Mouse (Mus musculus) limb, embryonic 15.5 days (tissue): ENCODE results near the gene S1pr4. TPM values are rescaled to one million over a fixed set of nuclear protein-coding genes. Genes with fewer than 3 reads are reported as not detected.
A peak's percentile ranks its signal among the peaks of the same experiment; 100 is the strongest.

Experiments
- ATAC-seq: fragments of 200-750 bp; cut with Nextera tagmentation; 2 replicates; pipeline ENCODE4 v1.8.0; 2017; ENCODE audit warnings: low read depth, moderate TSS enrichment; ENCODE audit not compliant: insufficient number of reproducible peaks, low FRiP score, low TSS enrichment
- H3K27ac ChIP-seq: fragments of 300-500 bp; sonication (generic); 2 replicates; pipeline ENCODE4 v1.5.1; 2015; ENCODE audit warnings: moderate library complexity, mild to moderate bottlenecking, inconsistent platforms
- H3K27me3 ChIP-seq: fragments of 300-500 bp; sonication (generic); 2 replicates; pipeline ENCODE4 v1.6.1; 2015; ENCODE audit warnings: inconsistent platforms
- H3K36me3 ChIP-seq: fragments of 300-500 bp; sonication (generic); 2 replicates; pipeline ENCODE4 v1.6.1; 2015; ENCODE audit warnings: inconsistent platforms
- H3K4me1 ChIP-seq: fragments of 300-500 bp; sonication (generic); 2 replicates; pipeline ENCODE4 v1.6.1; 2015; ENCODE audit warnings: inconsistent platforms
- H3K4me2 ChIP-seq: fragments of 300-500 bp; sonication (generic); 2 replicates; pipeline ENCODE4 v1.6.1; 2015; ENCODE audit warnings: mild to moderate bottlenecking, inconsistent platforms
- H3K4me3 ChIP-seq: fragments of 300-500 bp; sonication (generic); 2 replicates; pipeline ENCODE4 v1.5.1; 2015; ENCODE audit warnings: mild to moderate bottlenecking, inconsistent platforms
- H3K9ac ChIP-seq: fragments of 300-500 bp; sonication (generic); 2 replicates; pipeline ENCODE4 v1.6.1; 2015; ENCODE audit warnings: inconsistent platforms
- H3K9me3 ChIP-seq: fragments of 300-500 bp; sonication (generic); 2 replicates; pipeline ENCODE4 v1.6.1; 2016; ENCODE audit warnings: inconsistent platforms
- WGBS: fragments of 180-500 bp; shearing (Covaris S2); methylation state at CpG from one replicate; pipeline ENCODE4 v1.1.7; 2015; 5-methylcytosine and 5-hydroxymethylcytosine counted together
- polyA plus RNA-seq: library from polyadenylated mRNA; unstranded; fragments of >200 nt; fragmentation: Nextera tagmentation; extraction: Ambion mirVana; gene quantifications from 2 replicates; pipeline ENCODE4 v1.2.1, GENCODE M21; 2015

Gene S1pr4
- polyA plus RNA-seq: 0.67 and 0.72 TPM in 2 replicates

DNA sequence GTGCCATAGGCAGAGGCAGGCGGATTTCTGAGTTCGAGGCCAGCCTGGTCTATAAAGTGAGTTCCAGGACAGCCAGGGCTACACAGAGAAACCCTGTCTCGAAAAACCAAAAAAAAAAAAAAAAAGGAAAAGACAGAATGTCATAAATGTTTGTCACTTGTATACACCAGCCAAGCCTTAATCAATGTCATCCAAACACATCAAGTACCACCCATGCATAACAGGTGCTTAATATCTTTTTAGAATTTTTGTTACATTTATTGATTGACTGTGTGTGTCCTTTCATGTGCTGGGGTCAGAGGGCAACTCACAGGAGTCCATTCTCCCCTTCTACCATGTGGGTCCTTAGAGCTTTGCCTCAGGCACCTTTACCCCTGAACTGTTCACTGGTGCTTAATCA lies at the start of gene S1pr4:
S1pr4 (minus strand) TSS at position 101 of the 400 bp plus-strand sequence.
- no peaks in the 10 kb centered on the region for H3K36me3 ChIP-seq
- no peak within 1 kb of the TSS for H3K4me3 ChIP-seq
- ATAC-seq: no peak
- peaks cover 22% of the 10 kb centered on the region for H3K4me1 ChIP-seq
- H3K27ac ChIP-seq: no peak within 1 kb of the TSS
- no peak within 1 kb of the TSS for H3K4me2 ChIP-seq
- WGBS: 77% methylated on average over 3 of the region's 3 CpGs
- peaks cover 13% of the 10 kb centered on the region for H3K27me3 ChIP-seq
- no peaks in the 10 kb centered on the region for H3K9me3 ChIP-seq
- H3K9ac ChIP-seq: peak within 1 kb of the TSS; percentile 28; the same call in 1 of the 2 replicates

GRCm38 (mm10) chr10:81548944-81549343 lies 49.0 kb upstream of the S1pr4 start:
- no peaks in the 10 kb centered on the region for H3K27me3 ChIP-seq
- no peak overlapping the region for H3K4me3 ChIP-seq
- H3K4me2 ChIP-seq: no peak overlapping the region
- H3K9me3 ChIP-seq: no peaks in the 10 kb centered on the region
- 56% methylated on average over 5 of the region's 5 CpGs for WGBS
- no peak for ATAC-seq
- H3K4me1 ChIP-seq: peaks cover 16% of the 10 kb centered on the region
- no peak overlapping the region for H3K9ac ChIP-seq
- H3K27ac ChIP-seq: no peak overlapping the region
- H3K36me3 ChIP-seq: no peaks in the 10 kb centered on the region

- Histone ChIP-seq H3K27me3 (no peaks in the 10 kb centered on the region), H3K9ac (no peak overlapping the region), H3K36me3 (no peaks in the 10 kb centered on the region), H3K9me3 (no peaks in the 10 kb centered on the region), H3K27ac (no peak overlapping the region), H3K4me3 (no peak overlapping the region), H3K4me2 (no peak overlapping the region), H3K4me1 (peaks cover 35% of the 10 kb centered on the region)
- WGBS: 91% methylated on average over 13 of the region's 13 CpGs
- ATAC-seq: no peak
These were observed 47.0 kb upstream of the S1pr4 start for GRCm38 (mm10) chr10:81546788-81547571.

DNA sequence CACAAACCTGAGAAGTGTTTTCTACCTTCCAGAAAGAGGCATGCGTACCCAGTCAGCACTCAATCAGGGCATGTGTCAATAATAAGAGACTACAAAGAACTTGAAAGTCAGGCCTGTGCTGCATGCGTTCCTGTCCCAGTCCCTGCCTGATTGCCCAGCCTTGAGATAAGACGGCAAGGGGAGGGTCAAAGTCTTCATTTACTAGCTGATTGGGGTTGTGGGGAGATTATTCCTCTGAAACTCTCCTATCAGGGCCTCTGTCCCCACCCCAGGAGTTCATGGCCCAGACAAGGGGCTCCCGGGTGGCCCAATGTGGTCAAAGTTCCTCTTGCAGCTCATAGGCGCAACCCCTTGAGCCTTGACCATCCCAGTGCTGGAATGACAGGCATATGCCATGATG lies 46.4 kb upstream of the S1pr4 start:
- Histone ChIP-seq H3K27ac (no peak overlapping the region), H3K9me3 (no peaks in the 10 kb centered on the region), H3K4me1 (peaks cover 34% of the 10 kb centered on the region), H3K4me2 (no peak overlapping the region), H3K4me3 (no peak overlapping the region), H3K9ac (no peak overlapping the region), H3K27me3 (no peaks in the 10 kb centered on the region), H3K36me3 (no peaks in the 10 kb centered on the region)
- ATAC-seq: no peak
- 72% methylated on average over 5 of the region's 5 CpGs for WGBS

DNA sequence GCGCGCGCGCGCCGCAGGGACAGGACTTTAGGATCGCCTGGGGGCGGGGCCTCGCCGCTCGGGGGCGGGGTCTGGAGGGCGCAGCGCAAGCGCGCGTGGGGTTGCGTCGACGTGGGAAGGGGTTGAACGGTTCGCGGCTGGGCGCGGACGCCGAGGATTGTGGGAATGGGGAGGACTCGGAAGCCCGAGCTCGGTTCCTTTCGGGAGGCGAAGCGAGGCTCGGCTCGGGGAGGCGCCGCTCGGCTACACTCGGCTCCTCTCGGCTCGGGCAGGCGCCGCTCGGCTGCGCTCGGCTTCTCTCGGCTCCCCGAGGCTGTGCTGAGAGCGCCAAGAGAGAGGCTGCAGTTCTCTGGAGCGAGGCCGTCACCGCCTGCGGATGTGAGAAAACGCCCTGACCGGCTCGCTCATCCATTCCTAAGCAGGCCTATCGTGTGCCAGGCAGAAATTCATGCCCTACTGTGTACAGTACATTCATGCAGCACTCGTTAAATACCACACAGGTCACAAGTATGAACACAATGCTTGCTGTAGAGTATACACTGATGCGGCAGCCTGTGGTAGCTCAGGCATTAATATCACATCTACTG lies 45.3 kb upstream of the S1pr4 start, which contains the start of gene Gna11:
Gna11 (minus strand) TSS at position 30 of the 587 bp plus-strand sequence.
- Histone ChIP-seq H3K27ac (peak within 1 kb of the TSS; percentile 86), H3K9me3 (no peaks in the 10 kb centered on the region), H3K27me3 (no peaks in the 10 kb centered on the region), H3K36me3 (peaks cover 6% of the 10 kb centered on the region; the same call in 1 of the 2 replicates), H3K4me2 (peak within 1 kb of the TSS; percentile 89), H3K4me3 (peak within 1 kb of the TSS; percentile 98), H3K4me1 (peaks cover 36% of the 10 kb centered on the region), H3K9ac (peak within 1 kb of the TSS; percentile 99)
- peak; percentile 96 for ATAC-seq
- WGBS: 1% methylated on average over 59 of the region's 59 CpGs

GRCm38 (mm10) chr10:81544296-81545160 lies 44.6 kb upstream of the S1pr4 start:
- Histone ChIP-seq H3K36me3 (peaks cover 10% of the 10 kb centered on the region), H3K27ac (peak overlapping the region; percentile 81), H3K4me1 (peaks cover 39% of the 10 kb centered on the region), H3K9ac (peak overlapping the region; percentile 99), H3K9me3 (no peaks in the 10 kb centered on the region), H3K27me3 (no peaks in the 10 kb centered on the region), H3K4me3 (peak overlapping the region; percentile 98), H3K4me2 (peak overlapping the region; percentile 89)
- under 1% methylated on average over 93 of the region's 93 CpGs for WGBS
- peak; percentile 4; the same call in 1 of the 2 replicates for ATAC-seq

- Histone ChIP-seq H3K27ac (no peak overlapping the region), H3K9ac (peak overlapping the region; percentile 99), H3K4me3 (peak overlapping the region; percentile 98), H3K36me3 (peaks cover 14% of the 10 kb centered on the region), H3K4me1 (peaks cover 39% of the 10 kb centered on the region), H3K9me3 (no peaks in the 10 kb centered on the region), H3K4me2 (peak overlapping the region; percentile 89), H3K27me3 (no peaks in the 10 kb centered on the region)
- 68% methylated on average over 1 of the region's 1 CpGs for WGBS
- no peak for ATAC-seq
These were observed 43.7 kb upstream of the S1pr4 start for GRCm38 (mm10) chr10:81543633-81544032.

DNA sequence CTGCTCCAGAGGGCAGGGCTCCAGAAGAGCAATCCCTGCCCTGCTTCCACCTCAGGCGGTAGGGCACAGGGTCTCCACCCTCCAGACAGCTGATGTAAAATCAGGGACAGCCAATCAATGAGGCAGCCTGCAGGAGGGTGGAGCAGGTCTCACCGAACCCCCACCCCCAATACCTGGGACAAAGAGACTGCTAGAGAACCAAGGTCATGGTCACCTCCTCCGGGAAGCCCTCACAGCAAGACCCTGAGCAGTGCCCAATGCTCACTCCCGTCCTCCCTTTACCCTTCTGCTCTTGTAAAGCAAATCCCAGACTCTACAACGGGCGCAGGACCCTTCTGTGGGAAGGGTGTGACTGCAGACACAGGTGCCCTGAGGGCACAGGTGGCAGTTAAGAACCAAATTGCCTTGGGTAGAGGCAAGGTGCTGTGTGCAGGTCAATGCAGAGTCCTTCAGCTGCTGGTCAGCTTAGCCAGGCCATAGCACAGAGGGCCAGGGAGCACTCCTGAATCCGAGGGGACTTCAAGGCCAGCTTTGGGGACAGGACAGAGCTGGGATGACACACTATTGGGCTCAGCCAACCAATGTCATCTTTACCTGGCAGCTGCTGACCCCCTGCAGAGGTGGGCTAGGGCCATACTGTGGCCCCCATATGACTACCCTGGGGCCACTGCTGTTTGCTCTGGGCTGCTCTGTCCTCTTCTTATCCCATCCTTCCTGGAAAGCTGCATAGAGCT lies 43.0 kb upstream of the S1pr4 start:
- Histone ChIP-seq H3K4me3 (peak overlapping the region; percentile 98), H3K36me3 (peaks cover 18% of the 10 kb centered on the region), H3K27ac (no peak overlapping the region), H3K9ac (peak overlapping the region; percentile 99), H3K4me2 (peak overlapping the region; percentile 89), H3K27me3 (no peaks in the 10 kb centered on the region), H3K4me1 (peaks cover 39% of the 10 kb centered on the region), H3K9me3 (no peaks in the 10 kb centered on the region)
- ATAC-seq: no peak
- WGBS: 66% methylated on average over 7 of the region's 7 CpGs

GRCm38 (mm10) chr10:81541803-81542202 lies 41.9 kb upstream of the S1pr4 start:
- Histone ChIP-seq H3K4me2 (no peak overlapping the region), H3K27me3 (no peaks in the 10 kb centered on the region), H3K9me3 (no peaks in the 10 kb centered on the region), H3K27ac (no peak overlapping the region), H3K36me3 (peaks cover 22% of the 10 kb centered on the region), H3K9ac (no peak overlapping the region), H3K4me1 (peaks cover 39% of the 10 kb centered on the region), H3K4me3 (no peak overlapping the region)
- no peak for ATAC-seq
- 83% methylated on average over 10 of the region's 10 CpGs for WGBS

GRCm38 (mm10) chr10:81541363-81541762 lies 41.4 kb upstream of the S1pr4 start:
- Histone ChIP-seq H3K36me3 (peaks cover 24% of the 10 kb centered on the region), H3K4me2 (no peak overlapping the region), H3K4me3 (no peak overlapping the region)

More at GRCm38 (mm10) chr10:81541363-81541762, 41.4 kb upstream of the S1pr4 start:
- ATAC-seq: no peak
- Histone ChIP-seq H3K27ac (no peak overlapping the region), H3K4me1 (peaks cover 39% of the 10 kb centered on the region), H3K9ac (no peak overlapping the region), H3K27me3 (no peaks in the 10 kb centered on the region), H3K9me3 (no peaks in the 10 kb centered on the region)
- WGBS: 86% methylated on average over 5 of the region's 5 CpGs
